Mouse (Mus musculus): ENCODE results near the gene Mfap1b.

- TF ChIP-seq CTCF (IDR thresholded peaks at IDR 0.05; ENCODE audit: extremely low read depth, insufficient read depth, insufficient read length, insufficient replicate concordance), result no peak
- TF ChIP-seq POLR2A (IDR thresholded peaks at IDR 0.05; ENCODE audit: low read depth, low read length), result no peak
Observed at GRCm38 (mm10) chr2:121418476-121418875, 55.4 kb downstream of the Mfap1b start.
